Mouse (Mus musculus) inflammation-experienced regulatory T-cells (primary cell): ENCODE measurements around the gene Zfp451. TPM values are rescaled to one million over a fixed set of nuclear protein-coding genes. Genes with fewer than 3 reads are reported as not detected.

ENCODE experiments used
- polyA plus RNA-seq, 2 experiments: library from polyadenylated mRNA; unstranded; fragments of 100-300 nt; shearing (Covaris generic); gene quantifications; one replicate each; pipeline ENCODE4 v1.2.1; 2017

Zfp451 gene
- 10 to 100 TPM; 25.7 to 30.8 TPM for polyA plus RNA-seq

DNA sequence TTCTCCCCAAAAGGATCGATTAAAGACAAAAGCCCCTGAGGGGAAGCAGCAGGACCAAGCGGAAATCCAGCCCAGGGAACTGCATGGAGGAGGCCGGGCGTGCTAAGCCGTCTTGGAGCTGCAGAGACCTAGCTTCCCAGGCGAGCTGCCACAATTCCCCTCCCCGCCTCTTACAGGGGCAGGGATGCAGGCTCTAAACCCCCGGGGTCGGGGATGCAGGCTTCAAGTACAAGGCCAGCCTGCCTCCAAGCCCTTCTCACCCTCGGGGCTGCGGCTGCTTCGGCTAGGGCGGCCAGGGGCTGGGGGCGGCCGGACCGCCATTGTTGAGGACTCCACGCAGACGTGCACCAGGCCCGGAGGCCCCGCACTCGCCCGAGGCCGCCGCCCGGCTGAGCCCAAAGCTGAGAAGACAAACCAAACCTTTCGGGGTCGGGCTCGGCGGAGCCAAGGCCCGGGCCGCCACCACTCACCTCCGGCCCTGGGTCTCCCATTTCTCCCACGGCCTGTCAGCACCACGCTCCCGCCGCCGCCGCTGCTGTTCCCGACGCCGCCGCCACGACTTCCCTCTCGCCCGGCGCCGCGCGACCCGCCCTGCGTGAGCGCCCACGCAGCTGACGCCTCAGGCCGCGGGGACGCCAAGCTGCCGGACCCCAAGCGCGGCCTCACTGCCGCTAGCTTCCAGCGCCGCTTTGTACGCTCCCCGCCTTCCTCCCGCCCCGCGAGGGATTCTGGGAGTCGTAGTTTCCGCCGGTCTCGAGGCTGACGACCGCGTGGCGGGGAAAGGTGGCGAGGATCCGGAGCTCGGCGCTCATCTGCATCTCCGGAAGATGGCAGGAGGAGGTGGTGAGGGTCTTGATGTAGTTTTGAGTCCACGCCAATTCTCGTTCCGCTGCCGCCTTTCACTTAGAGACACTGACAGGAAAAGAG is at the start of gene Zfp451:
Gene Zfp451, minus strand, starts transcription at position 728 of the 927 bp plus-strand sequence.

DNA sequence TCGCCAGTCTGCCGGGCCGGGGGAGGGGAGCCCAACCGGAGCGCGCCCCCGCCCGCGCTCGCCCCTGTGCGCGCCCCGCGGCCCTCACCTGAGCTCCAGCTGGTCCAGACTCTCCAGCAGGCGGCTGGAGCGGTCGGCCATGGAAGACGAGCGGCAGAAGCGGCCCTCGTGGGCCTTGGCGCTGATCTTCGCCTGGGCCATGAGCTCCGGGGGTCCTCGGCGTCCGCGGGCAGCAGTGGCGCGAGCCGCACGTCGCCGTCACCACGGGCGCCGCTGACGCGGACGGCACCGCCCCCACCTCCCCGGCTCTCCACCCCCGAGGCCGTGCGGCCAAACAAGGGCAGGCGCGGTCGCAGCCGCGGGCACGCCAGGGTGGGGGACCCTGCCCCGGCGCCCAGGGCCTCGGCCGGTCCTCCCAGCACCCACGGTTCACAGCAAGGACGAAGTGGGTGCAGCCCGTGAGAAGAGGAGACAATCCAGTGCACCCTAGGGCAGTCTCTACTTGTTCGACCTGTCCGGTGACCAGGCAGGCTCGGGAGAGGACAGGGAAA is 56.8 kb downstream of the Zfp451 start, which contains the start of gene Bag2:
Gene Bag2, minus strand, starts transcription at position 305 of the 551 bp plus-strand sequence.

DNA sequence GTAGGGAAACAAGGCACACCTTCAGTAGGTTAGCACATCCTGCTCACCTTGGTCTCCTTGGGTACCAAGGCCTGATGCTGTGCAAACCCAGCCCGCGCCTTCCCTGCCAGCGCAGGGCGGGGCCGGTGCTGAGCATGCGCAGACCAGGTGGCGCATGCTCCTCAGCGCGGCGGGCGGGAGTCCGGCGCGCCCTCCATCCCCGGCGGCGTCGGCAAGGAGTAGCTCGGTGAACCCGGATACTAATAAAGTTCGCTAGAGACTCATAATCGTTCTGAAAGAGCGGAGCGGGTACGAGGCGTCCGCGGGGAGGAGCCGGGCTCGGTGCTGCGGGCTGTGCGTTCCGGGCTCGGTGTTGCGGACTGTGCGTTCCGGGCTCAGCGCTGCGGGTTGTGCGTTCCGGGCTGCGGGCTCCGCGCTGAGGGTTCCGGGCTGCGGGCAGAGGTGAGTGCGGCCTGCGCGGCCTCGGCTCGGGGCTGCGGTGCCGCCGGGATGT is 94.6 kb downstream of the Zfp451 start, which contains the start of gene Rab23:
Gene Rab23, plus strand, starts transcription at position 155 of the 493 bp plus-strand sequence.

Other genes with a start within 250 kb of the Zfp451 start
- 10 to 100 TPM; 11.5 to 12.0 TPM for gene Prim2, start 144.8 kb downstream of the Zfp451 start, polyA plus RNA-seq
- 10 to 100 TPM; 14.1 to 16.1 TPM for gene Rab23, start 94.7 kb downstream of the Zfp451 start, polyA plus RNA-seq
- gene Bag2, start 56.8 kb downstream of the Zfp451 start, polyA plus RNA-seq = 1 to 10 TPM; 2.3 to 2.4 TPM
- 1 to 10 TPM; 3.4 to 4.3 TPM for gene Bend6, start 93.2 kb upstream of the Zfp451 start, polyA plus RNA-seq
- 10 to 100 TPM; 11.5 to 21.5 TPM for gene Dst, start 93.6 kb upstream of the Zfp451 start, polyA plus RNA-seq